Mouse (Mus musculus): ENCODE results near the gene Hoxc5. TPM values are rescaled to one million over a fixed set of nuclear protein-coding genes. Genes with fewer than 3 reads are reported as not detected.

Hoxc5 gene
- polyA plus RNA-seq, 1 experiment from 2014 or later = not detected

DNA sequence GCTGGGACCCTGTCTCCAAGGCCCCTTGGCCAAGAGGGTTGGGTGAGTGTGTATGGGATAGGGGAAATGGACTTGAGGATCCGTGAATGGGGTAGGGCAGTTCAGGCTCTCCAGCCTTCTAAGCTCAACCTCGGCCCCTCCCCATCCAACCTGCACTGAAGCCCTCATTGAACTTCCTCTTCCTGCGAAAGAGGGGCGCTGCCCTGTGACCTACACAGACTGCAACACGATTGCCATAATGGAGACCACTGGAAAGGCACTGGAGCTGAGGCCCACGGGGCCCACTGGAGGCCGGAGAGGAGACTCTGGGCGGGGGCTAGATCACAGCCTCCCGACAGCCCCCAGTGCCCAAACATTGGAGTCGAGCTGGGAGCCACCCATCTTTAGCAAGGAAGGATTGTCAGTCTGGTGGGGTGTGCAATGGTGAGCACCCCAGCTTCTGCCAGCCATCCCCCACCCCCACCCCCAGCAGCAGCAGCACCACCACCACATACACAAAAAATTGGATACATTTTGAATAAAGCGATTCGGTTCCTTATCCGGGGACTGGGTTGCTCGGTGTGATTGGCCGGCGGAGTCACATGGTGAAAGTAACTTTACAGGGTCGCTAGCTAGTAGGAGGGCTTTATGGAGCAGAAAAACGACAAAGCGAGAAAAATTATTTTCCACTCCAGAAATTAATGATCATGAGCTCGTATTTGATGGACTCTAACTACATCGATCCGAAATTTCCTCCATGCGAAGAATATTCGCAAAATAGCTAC, 67.0 kb downstream of the Hoxc5 start:
- peak overlapping the region; percentile 30 for H3K4me2 ChIP-seq (ENCODE audit: low read depth, low read length)
- WGBS (ENCODE audit: insufficient replicate concordance) = 2% methylated on average over 24 of the region's 24 CpGs
- no peak for DNase-seq
- H3K4me3 ChIP-seq (ENCODE audit: low read depth, low read length) = peak overlapping the region; percentile 4; the same call in 1 of the 2 replicates
- no peak for TF ChIP-seq EP300 (IDR thresholded peaks at IDR 0.05; ENCODE audit: low read depth)
- no peak for TF ChIP-seq CTCF (IDR thresholded peaks at IDR 0.05; ENCODE audit: low read depth)
- peaks cover 96% of the 10 kb centered on the region for H3K27me3 ChIP-seq (ENCODE audit: insufficient read depth, low read length)
- H3K9me3 ChIP-seq (ENCODE audit: low read length) = no peaks in the 10 kb centered on the region
- no peak for ATAC-seq
- no peak overlapping the region for H3K27ac ChIP-seq (ENCODE audit: low read depth)
- no peaks in the 10 kb centered on the region for H3K36me3 ChIP-seq (replicated peaks; ENCODE audit: insufficient read depth, low read length)
- no peaks in the 10 kb centered on the region for H3K4me1 ChIP-seq (ENCODE audit: insufficient read depth)
- H3K9ac ChIP-seq (replicated peaks) = no peak overlapping the region

DNA sequence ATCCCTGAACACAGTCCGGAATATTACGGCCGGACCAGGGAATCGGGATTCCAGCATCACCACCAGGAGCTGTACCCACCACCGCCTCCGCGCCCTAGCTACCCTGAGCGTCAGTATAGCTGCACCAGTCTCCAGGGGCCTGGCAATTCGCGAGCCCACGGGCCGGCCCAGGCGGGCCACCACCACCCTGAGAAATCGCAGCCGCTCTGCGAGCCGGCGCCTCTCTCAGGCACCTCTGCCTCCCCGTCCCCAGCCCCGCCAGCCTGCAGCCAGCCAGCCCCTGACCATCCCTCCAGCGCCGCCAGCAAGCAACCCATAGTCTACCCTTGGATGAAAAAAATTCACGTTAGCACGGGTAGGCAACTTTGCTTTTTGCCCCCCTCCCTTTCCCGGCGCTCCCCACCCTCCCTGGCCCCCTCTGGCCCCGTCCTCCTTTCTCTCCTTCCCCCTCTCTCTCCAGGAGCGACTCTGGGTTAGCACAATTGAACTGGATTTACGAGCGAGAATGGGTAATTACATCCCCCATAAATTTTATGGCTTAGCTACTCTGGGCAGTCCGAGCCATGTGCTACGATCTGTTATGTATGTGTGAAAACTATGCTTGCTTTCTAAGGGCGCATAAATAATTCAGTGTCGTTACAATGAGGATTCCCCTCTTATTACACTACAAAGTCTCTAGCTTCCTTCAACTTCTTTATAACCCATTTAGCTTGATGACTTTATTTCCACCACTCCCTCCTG, 67.7 kb downstream of the Hoxc5 start:
- Histone ChIP-seq H3K9me3 (ENCODE audit: low read length) (no peaks in the 10 kb centered on the region), H3K36me3 (replicated peaks; ENCODE audit: insufficient read depth, low read length) (no peaks in the 10 kb centered on the region), H3K27me3 (ENCODE audit: insufficient read depth, low read length) (peaks cover 96% of the 10 kb centered on the region), H3K4me3 (ENCODE audit: low read depth, low read length) (peak overlapping the region; percentile 4; the same call in 1 of the 2 replicates), H3K4me1 (ENCODE audit: insufficient read depth) (no peaks in the 10 kb centered on the region), H3K4me2 (ENCODE audit: low read depth, low read length) (peak overlapping the region; percentile 30), H3K27ac (ENCODE audit: low read depth) (no peak overlapping the region), H3K9ac (replicated peaks) (no peak overlapping the region)
- WGBS (ENCODE audit: insufficient replicate concordance) = under 1% methylated on average over 33 of the region's 34 CpGs
- no peak for DNase-seq
- no peak for TF ChIP-seq EP300 (IDR thresholded peaks at IDR 0.05; ENCODE audit: low read depth)
- TF ChIP-seq CTCF (IDR thresholded peaks at IDR 0.05; ENCODE audit: low read depth) = no peak
- ATAC-seq = no peak

DNA sequence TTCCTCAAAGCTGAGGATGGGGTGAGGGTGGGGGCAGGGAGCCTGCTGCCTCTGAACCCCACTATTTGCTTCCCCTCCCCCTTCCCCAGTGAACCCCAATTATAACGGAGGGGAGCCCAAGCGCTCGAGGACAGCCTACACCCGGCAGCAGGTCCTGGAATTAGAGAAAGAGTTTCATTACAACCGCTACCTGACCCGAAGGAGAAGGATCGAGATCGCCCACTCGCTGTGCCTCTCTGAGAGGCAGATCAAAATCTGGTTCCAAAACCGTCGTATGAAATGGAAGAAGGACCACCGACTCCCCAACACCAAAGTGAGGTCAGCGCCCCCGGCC, 68.3 kb downstream of the Hoxc5 start:
- no peak overlapping the region for H3K9ac ChIP-seq (replicated peaks)
- H3K9me3 ChIP-seq (ENCODE audit: low read length) = no peaks in the 10 kb centered on the region
- no peak overlapping the region for H3K27ac ChIP-seq (ENCODE audit: low read depth)
- 2% methylated on average over 14 of the region's 14 CpGs for WGBS (ENCODE audit: insufficient replicate concordance)
- H3K4me2 ChIP-seq (ENCODE audit: low read depth, low read length) = no peak overlapping the region
- H3K4me3 ChIP-seq (ENCODE audit: low read depth, low read length) = no peak overlapping the region
- peaks cover 96% of the 10 kb centered on the region for H3K27me3 ChIP-seq (ENCODE audit: insufficient read depth, low read length)
- H3K36me3 ChIP-seq (replicated peaks; ENCODE audit: insufficient read depth, low read length) = no peaks in the 10 kb centered on the region
- no peak for TF ChIP-seq CTCF (IDR thresholded peaks at IDR 0.05; ENCODE audit: low read depth)
- no peak for TF ChIP-seq EP300 (IDR thresholded peaks at IDR 0.05; ENCODE audit: low read depth)
- H3K4me1 ChIP-seq (ENCODE audit: insufficient read depth) = no peaks in the 10 kb centered on the region
- DNase-seq (no peak), ATAC-seq (no peak)

DNA sequence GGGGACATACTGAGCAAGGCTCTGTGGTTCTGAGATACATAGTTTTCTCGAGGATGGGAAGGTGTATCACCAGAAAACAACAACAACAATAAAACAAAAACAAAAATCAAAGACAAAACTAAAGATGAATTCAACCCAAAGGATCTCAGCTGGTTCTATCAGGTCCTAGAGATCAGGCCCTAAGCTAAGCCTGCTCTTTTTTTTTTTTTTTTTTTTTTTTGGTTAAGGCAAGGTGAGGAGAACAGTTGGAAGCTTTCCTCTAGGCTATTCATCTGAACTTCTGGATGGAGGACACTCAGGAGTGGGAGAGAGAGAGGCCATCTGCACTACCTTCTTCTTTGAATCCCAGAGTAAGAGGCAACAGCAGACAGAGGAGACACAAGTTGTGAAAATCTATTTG, 70.3 kb downstream of the Hoxc5 start:
- ATAC-seq = no peak
- Histone ChIP-seq H3K9me3 (ENCODE audit: low read length) (no peaks in the 10 kb centered on the region), H3K27ac (ENCODE audit: low read depth) (no peak overlapping the region), H3K4me1 (ENCODE audit: insufficient read depth) (no peaks in the 10 kb centered on the region), H3K9ac (replicated peaks) (no peak overlapping the region), H3K27me3 (ENCODE audit: insufficient read depth, low read length) (peaks cover 97% of the 10 kb centered on the region), H3K4me2 (ENCODE audit: low read depth, low read length) (no peak overlapping the region), H3K4me3 (ENCODE audit: low read depth, low read length) (no peak overlapping the region), H3K36me3 (replicated peaks; ENCODE audit: insufficient read depth, low read length) (no peaks in the 10 kb centered on the region)
- 12% methylated on average over 1 of the region's 1 CpGs for WGBS (ENCODE audit: insufficient replicate concordance)
- no peak for TF ChIP-seq EP300 (IDR thresholded peaks at IDR 0.05; ENCODE audit: low read depth)
- no peak for TF ChIP-seq CTCF (IDR thresholded peaks at IDR 0.05; ENCODE audit: low read depth)
- DNase-seq = no peak

DNA sequence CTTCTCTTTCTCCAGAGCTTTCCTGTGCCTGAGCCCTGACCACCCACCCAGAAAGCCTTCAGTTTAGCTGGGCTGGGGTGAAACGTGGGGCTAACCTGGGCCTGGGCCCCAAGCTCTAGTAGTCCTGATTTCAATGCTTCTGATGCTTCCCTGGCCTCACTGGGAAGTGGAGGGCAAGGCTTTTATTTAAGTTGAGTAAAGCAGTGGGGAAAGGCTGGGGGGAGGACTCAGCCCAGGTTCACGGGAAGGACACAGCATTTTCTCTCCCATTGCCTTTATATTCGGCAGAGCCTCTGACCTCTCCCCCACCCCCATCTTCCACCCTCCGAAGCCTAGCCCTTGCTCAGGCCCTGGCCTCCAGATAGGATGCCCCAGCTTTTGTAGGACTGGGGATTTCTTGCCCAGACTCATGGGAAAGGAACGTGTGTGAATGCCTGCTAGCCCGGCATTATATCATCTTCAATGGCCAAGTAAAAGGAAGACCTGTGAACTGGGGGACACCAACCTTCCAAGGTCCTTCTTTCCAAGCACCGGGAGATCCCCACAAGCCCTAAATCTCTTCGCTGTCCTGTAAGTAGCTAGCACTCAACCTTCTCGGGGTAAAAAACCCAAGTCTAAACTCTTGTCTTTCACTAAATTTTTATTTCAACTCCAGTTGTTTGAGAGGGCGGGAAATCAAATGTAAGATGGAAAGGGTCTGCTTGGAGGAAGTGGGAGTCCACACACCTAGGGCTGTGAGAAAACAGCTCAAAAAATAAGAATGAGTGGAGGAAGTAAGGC, 71.6 kb downstream of the Hoxc5 start:
- TF ChIP-seq CTCF (IDR thresholded peaks at IDR 0.05; ENCODE audit: low read depth) (no peak), EP300 (IDR thresholded peaks at IDR 0.05; ENCODE audit: low read depth) (no peak)
- 33% methylated on average over 10 of the region's 10 CpGs for WGBS (ENCODE audit: insufficient replicate concordance)
- Histone ChIP-seq H3K27ac (ENCODE audit: low read depth) (no peak overlapping the region), H3K4me2 (ENCODE audit: low read depth, low read length) (no peak overlapping the region), H3K9ac (replicated peaks) (no peak overlapping the region), H3K36me3 (replicated peaks; ENCODE audit: insufficient read depth, low read length) (no peaks in the 10 kb centered on the region), H3K4me1 (ENCODE audit: insufficient read depth) (no peaks in the 10 kb centered on the region), H3K4me3 (ENCODE audit: low read depth, low read length) (no peak overlapping the region), H3K27me3 (ENCODE audit: insufficient read depth, low read length) (peaks cover 89% of the 10 kb centered on the region), H3K9me3 (ENCODE audit: low read length) (no peaks in the 10 kb centered on the region)
- ATAC-seq (no peak), DNase-seq (no peak)

DNA sequence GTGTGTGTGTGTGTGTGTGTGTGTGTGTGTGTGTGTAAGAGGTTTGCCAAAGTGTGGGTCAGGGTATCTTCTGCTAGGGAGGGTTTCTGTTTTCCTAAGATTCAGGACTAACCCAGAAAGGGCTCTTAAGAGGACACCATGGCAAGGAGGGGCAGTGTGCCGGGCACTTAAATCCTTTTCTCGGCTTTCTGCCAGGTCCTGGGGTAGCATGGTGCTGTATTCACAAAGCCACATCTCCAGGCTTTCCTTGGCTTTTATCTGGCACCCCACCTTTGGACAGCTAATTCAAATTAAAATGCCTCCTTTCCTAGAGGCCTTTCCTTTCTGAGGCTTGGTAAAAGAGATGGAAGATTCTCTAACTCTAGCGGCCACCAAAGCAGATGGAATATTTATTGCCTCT, 72.4 kb downstream of the Hoxc5 start:
- Histone ChIP-seq H3K4me1 (ENCODE audit: insufficient read depth) (no peaks in the 10 kb centered on the region), H3K9me3 (ENCODE audit: low read length) (no peaks in the 10 kb centered on the region), H3K9ac (replicated peaks) (no peak overlapping the region), H3K4me3 (ENCODE audit: low read depth, low read length) (no peak overlapping the region), H3K36me3 (replicated peaks; ENCODE audit: insufficient read depth, low read length) (no peaks in the 10 kb centered on the region), H3K27ac (ENCODE audit: low read depth) (no peak overlapping the region), H3K4me2 (ENCODE audit: low read depth, low read length) (no peak overlapping the region), H3K27me3 (ENCODE audit: insufficient read depth, low read length) (peaks cover 86% of the 10 kb centered on the region)
- TF ChIP-seq CTCF (IDR thresholded peaks at IDR 0.05; ENCODE audit: low read depth) = no peak
- TF ChIP-seq EP300 (IDR thresholded peaks at IDR 0.05; ENCODE audit: low read depth) = no peak
- DNase-seq = no peak
- 40% methylated on average over 3 of the region's 3 CpGs for WGBS (ENCODE audit: insufficient replicate concordance)
- ATAC-seq = no peak

Measured in liver, postnatal 0 days (tissue).